Mouse (Mus musculus) urinary bladder, postnatal 4 days (tissue): ENCODE measurements around the gene Wdfy3.

Experiments
- DNase-seq, 2 experiments: peaks; one replicate each; pipeline ENCODE4 v3.0.0; 2021 to 2022; ENCODE audit warnings: low spot score in 2 of 2

Wdfy3 gene

DNA sequence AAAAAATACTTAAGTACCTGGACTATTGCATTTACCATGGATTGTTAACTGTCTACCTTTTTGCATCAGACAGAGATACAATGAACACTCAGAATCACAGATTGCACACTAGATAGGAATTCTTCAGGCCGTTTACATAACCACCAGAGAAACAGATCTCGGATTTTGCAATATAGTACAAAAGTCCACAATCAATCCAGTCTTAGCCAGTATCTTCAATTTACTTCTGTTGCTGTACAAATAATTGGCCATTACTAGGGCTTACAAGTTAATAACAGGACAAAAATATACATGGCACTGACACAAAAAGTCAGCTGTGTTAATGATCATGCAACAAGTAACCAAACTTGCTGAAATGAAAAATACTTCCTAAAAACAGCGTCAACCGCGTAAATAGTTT is 236.7 kb downstream of the Wdfy3 start:
- DNase-seq: no peak

DNA sequence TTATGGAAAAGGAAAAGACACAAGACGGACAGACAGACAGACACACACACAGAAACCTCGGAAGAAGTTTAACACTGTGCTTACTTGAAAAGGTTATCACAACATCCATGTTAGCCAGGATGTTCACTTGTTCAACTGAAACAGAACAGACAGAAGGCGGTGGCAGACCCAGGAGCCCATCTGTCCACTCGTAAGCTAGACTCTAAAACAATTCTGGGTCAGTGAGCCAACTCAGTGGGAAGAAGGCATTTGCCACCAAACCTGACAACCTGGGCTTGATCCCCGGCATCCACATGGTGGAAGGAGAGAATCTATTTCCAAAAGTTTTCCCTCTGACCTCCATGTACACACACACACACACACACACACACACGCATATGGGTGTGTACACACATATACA is 237.7 kb downstream of the Wdfy3 start:
- no peak for DNase-seq

DNA sequence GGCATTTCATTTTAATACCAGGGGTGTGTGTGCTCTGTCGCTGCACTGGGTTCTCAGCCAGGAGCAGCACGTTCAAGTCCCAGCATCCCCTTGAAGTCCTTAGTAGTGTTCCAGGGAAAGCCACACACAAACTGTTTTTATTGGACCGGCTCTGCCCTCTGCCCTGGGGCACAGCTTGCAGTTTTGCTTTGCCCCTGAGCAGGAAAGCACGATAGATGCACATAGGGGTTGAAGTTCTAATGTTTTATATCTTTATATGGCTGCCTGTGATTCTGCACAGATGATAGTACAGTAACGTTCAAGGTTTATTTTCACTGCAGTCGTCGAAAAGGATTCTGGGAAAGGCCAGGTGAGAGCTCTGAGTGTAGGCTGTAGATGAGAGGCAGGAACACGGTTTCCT is 239.5 kb downstream of the Wdfy3 start:
- no peak for DNase-seq

DNA sequence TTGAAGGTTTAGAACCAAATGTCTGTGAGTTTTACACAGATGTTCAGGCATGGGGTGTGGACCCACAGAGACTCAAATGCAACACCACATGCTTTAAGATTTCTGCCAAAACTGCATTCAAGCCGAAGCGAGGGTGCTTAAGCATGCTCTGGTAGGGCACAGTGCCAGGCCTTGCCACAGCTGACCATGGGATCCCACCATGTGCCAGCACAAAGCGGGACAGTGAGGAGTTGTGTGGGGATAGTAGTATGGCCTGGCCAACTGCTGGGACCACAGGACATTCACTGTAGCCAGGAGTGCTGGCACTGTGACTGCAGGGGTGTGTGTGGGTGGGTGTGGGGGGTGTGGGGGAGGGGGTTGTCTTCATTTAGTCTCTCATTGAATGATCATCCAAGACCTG is 240.8 kb downstream of the Wdfy3 start:
- no peak for DNase-seq

DNA sequence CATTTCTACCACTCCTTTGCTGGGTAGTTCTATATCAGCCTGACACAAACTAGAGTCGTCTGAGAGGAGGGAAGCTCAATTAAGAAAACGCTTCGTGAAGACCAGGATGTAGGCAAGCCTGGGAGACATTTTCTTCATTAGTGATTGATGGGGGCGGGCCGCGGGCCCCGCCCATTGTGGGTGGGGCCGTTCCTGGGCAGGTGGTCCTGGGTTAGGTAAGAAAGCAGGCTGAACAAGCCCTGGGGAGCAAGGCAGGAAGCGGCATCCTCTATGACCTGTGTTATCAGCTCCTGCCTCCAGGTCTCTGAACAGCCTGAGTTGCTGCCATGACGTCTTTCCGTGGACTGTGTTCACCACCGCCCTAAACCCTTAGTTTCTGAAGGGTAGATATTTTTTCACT is 242.2 kb downstream of the Wdfy3 start:
- DNase-seq: no peak

DNA sequence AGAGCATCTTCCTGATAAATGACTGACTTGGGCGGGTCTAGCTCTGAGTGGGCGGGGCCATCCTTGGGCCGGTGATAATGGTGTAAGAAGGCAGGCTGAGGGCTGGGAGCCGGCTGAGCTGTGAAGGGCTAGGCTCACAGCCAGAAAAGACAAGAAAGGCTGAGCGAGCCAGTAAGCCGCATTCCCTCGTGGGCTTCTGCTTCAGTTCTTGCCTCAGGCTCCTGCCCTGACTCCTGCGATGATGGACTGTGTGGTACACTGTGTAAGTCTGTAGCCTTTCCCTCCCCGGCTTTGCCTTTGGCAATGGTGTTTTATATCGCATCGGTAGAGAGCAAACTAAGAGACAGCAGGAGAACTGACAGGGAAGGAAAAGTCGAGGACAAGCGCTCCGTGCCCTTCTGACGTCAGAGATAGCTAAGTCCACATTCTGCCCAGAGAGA is 243.2 kb downstream of the Wdfy3 start:
- peak in 1 of 2 experiments; percentile 57 for DNase-seq

DNA sequence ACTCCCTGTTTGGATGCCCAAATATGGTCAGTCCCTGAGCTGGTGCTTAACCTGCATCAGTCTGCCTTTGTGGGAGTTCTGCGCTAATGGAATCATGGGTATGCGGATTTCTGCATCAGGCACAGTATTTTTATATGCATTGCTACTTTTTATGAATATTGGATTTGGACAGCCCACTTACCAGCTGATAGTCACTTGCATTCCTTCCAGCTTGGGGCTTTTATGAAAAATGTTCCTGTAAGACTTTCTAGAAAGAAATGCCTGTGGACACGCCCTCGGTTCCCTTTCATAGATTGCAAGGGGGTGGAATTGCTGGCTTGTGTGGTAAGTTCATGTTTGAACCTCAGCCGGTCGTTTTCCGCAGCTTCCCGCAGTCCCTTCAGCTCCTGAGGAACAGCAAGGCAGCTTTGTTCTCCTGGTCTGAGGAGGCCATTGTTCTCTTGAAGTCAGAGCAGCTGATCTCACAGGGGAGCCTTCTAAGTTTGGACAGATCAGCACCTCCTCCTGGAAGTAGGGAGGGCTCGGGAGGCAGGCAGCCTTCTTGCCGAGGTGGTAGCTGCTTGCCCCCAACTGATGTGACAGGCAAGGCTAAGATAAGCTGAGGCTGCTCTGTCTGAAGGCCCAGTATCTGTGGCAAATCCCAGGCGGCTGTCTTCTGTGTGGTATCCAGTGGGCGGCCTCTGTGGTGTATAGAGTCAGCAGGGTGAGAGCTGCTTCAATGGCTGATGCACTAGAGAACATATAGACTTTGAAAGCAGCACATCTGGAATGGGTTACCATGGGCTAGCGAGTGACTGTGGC is 244.4 kb downstream of the Wdfy3 start:
- no peak for DNase-seq

DNA sequence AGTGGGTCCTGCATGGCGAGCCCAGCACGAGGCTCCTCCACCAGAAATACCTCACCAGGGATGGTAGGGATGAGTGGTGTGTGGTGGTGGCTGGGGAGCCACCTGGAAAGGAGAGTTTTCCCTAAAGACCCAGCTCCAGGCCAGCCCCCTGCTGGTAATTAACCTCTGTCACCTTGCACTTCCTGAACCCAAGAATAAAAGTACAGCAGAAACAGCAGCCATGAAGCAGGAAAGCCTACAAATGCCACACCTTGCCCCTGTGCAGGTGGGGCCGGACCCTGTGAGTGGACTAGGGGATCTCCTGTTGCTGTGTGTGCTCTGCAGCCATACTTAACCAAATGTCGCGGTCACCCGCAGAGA is 247.4 kb downstream of the Wdfy3 start:
- no peak for DNase-seq

DNA sequence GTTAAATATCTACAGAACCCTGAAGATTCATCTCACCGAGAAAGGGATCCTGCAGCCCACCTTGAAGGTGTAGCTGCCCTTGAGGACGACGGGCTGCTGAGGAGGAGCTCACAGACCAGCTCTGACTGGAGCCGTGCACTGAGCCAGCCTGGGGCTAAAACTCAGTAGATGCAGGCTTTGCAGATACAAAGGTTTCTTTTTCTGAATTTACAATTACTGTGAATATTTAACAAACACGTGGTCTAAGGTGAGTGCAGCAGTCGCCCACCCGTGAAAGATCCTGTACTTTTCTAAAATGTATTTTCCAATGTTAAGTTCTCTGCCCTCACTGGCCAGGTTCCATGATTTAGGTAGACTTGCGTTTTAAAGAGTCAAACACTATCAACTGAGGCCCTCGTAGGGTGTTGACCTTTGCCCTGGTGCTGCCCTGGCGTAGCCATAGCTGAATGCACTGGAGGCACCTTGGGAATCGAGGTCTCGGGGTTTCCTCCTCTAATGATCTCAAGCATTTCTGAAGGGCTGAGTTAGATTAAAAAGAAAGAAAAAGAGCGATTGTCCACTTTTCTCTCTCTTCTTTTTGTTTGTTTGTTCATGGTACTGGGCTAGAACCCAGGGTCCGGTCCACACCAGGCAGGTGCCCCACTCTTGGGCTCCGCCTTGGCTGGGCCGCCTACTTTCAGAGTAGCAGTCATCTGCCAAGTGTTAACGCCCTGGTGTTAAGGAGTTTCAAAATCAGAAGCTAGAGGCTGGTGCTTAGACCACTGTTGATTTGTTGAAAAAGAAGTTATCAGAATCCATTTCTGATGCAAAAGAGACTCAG is 248.0 kb downstream of the Wdfy3 start:
- no peak for DNase-seq

DNA sequence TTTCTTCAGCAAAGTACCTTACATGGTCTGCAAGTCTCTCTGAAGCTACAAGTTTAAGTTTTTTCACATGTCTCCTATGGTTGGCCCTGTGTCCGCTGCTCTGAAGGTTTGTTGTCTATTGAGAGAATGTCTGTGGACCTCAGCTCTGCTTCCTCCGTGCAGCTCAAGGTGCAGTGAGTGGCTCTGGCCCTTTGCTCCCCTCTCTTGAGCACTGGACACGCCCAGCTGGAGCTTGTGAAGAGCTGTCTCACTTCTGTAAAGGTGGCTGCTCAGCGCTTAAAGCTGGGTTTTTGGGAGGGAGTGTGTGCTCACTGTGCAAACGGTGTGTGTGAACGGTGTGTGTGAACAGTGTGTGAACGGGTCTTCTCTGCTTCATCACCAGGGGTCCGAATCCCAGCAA is 248.7 kb downstream of the Wdfy3 start:
- DNase-seq: no peak

DNA sequence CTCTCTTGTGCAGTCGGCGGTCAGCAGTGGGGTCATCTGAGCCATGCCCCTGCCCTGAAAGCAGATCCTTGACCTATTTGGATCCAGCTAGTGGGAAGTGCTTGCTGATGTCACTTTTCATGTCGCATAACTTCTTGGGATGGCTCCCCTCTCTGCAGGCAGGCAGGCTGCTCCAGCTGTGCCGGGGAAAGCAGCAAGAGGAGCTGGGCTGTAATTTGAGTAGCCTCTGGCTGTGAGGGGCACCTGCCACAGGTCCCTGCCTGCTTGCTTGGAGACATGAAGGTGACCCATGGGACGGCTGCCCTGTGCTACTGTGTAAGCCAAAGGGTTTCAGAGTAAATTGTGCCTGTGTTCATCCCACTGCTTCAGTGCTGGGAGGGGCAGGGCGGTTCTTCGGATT is 249.9 kb downstream of the Wdfy3 start:
- DNase-seq: no peak

DNA sequence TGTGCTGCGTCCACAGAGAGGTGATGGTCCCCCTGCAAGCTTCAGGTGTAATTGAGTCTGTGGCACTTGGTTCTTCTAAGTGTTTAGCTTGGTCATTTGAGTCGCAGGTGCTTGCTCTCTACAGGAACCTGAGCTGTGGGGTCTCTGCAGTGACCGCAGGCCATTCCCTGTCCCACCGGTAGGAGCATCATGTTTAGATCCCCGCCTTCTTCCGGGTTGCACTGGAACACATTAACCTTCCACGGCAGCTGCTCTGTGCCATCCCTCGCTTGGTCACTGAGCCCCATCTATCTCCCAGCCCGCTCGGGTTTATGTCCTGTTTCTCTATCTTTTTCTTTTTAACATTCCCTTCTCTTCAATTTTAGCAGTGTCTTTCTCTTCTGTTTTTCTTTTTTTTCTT is 250.5 kb downstream of the Wdfy3 start:
- DNase-seq: no peak

DNA sequence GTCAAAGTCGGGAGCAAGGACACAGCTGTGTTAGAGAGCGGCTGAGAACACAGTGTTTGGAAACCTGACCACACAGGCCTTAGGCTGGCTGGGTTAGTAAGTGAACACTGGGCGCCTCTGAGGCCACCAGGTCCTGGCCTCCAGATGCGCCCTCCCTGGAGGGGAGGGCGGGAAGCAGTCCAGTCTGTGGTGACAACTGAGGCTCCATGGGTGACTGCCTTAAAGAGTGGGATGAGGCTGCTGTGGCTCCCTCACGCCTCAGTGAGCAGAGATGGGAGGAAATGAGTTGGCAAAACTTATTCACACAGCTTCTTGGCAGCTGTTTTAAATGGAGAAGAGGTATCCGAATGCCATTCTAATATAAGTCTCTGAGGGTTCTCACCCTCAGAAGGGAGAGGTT is 252.9 kb downstream of the Wdfy3 start:
- DNase-seq: no peak

DNA sequence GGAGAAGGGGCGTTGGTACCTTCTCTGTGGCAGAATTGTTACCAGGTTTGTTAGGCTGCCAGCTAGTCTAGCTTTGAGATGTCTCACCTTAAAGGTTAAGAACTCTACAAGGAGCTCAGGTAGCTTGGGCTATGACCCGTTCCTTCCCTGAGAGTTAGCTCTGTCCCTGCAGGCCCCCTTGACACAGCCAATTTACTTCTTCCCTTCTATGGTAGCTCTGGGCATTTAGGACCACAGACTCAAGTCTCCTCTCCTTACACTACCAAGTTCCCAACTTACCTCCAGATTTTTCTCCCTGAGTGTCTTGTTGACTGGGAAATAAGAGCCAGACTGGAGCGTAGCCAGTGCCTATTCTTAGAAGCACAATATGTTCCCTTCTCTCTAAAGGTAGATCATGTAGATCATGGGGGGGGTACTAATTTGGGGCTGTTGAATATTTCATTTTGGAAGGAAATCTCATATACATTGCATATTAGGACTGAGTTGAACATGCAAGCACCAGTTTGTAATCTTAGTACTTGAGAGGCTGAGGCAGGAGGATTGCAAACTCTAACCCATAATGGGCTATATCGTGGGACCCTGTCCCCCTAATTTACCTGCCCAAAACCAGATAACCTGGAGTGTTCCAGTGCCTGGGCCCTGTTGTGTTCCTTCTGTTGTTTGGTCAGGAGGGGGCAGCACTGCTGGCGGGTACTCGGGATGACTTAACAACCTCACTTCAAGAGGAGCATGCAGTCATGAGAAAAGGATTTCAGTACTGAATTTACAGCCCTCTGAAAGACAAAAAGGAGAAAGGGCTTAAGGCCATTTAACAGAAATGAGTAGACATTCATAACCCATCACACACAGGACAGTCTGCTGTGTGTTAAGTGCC is 258.2 kb downstream of the Wdfy3 start:
- no peak for DNase-seq

DNA sequence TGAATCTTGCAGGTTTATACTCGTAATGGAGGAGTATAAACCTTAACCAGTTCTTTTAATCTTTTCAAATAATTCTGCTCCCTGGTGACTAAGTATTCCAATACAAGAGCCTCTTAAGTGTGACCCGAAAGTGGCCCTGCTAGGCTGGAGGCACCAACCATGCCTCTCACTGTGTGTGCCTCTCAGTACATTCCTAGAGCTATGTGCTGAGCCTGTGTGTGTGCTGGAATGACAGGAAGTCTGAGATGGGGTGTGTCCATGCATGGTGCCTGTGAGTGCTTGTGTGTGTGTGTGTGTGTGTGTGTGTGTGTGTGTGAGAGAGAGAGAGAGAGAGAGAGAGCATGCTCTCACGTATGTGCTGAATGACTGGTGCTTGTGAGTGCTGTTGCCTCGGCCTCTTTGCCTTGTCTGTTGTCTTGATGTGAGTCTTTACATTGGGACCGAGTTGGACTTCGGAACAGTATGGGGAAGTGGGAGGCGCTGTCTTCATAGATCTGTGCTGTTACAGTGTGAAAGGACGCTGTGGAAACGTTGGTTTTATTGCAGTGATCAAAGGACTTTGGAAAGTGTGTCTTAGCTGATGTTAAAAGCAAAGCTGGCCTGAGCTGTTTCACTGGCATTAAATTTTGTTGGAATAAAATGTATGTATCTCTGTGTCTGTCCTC is 267.2 kb downstream of the Wdfy3 start:
- no peak for DNase-seq

DNA sequence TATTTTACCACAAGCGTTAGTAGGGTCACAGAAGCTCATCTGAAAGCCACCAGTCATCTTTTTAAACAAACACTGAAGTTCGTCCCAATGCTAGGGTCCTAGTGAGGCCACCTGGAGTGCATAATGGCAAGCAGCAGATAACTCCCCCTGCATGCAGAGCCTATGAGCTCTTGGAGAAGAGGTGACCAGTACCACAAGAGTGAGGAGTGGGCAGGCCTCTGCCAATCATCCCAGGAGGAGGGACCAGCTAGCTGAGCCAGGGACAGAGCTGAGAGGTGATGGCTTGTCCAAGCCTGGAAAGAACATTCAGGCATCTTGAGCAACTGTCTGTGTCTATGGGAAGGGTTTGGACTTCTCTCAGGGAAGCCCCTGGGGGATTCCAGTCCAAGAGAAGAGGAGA is 267.8 kb downstream of the Wdfy3 start:
- no peak for DNase-seq

DNA sequence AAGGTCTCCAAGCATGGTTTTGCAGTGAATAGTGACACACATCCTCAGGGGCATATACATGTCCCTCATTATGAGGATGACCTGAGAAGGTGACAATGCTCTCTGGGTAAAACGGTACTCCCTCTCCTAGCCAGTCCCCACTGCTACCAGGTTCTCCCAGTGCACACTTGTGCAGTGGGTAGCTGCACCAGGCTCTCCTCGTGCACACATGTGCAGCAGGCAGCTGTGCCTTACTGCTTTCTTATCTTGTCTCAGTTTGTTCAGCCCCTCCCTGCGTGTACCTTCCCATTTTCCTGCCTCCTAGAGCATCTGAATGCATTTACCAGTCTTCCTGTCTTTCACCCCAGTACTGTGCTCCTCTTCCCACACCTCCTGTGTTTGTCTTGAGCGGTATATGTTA is 277.1 kb downstream of the Wdfy3 start:
- DNase-seq: no peak

DNA sequence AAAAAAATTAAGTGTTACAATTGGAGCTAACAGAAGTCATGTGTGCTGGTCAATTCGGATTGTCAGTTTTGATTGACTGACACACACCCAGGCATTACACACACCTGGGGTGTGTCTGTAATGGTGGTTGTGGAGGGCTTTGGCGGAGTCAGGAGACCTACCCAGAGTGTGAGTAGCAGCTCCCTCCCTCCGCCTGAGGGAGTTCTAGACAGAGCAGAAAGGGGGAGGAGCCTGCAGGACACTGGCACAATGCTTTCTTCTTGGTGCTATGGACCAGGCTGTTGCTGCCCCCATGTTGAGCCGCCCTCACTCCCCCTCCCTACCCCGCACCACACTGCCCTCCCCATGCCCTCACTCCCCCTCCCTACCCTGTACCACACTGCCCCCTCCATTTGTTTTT is 279.2 kb downstream of the Wdfy3 start:
- no peak for DNase-seq

DNA sequence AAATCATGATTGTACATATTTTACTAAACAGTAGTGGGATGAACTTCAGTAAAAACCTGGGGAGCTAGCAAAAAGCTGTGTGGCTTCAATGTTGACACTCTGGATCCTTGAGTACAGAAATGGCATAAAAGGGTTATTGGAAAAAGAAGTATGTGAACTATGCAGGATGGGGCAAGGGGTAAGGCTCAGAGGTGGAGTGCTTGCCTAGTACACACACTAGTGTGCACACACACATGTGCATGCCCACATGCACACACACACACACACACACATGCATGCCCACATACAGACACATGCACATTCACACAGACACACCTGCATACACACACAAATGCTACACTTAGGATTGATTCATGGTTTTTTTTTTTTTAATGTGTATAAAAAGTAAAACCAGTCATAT is 280.0 kb downstream of the Wdfy3 start:
- no peak for DNase-seq

DNA sequence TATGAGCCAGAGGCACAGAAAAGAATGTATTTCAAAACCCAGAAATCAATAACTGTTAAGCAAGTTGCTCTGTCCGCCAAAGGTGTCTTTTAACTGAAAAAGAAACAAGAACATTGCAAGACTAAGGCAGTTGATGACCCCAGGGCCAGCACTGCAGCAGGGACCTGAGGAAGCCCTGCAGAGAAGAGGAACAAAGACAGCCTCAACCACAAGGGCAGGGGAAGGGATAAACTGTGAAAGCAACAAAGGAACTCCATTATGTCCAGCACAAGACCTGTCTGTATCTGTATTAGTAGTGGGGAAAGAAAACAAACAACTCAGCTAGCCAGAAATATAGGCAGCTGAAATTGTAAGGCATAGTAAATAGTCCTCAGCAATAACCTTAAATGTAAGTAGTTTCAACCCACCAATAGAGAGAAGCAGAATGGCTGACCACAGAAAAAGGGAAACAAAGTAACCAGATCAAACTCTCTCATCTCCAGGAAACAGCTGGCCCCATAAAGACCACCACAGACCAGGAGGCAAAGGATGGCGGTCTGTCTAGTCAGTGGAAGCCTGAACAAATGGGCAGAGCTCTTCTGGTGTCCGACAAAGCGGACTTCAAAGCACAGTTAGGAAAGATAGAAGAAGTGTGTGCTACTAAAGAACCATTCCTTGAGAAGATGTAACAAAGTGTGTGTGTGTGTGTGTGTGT is 283.7 kb downstream of the Wdfy3 start:
- no peak for DNase-seq

DNA sequence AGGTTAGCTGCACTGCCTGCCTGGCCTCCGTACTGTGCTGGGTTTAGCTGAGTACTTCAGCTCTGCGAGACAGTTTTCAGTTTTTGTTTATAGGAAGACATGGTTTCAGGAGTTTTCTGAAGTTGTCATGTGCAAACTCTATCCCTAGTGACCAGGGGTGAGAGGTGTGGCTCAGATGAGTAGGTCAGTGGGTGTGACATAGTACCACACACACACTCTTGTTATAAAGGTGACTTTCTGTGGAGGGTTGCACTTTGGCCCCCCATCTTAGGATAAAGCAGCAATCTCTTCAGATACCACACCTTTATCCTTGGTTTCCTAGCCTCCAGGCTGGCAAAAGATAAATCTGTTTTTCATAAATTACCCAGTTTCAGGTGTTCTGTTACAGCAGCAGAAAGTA is 284.9 kb downstream of the Wdfy3 start:
- no peak for DNase-seq
